Mouse (Mus musculus): ENCODE data around the gene Adamts12.
A peak's percentile ranks its signal among the peaks of the same experiment; 100 is the strongest.

Adamts12 gene

DNA sequence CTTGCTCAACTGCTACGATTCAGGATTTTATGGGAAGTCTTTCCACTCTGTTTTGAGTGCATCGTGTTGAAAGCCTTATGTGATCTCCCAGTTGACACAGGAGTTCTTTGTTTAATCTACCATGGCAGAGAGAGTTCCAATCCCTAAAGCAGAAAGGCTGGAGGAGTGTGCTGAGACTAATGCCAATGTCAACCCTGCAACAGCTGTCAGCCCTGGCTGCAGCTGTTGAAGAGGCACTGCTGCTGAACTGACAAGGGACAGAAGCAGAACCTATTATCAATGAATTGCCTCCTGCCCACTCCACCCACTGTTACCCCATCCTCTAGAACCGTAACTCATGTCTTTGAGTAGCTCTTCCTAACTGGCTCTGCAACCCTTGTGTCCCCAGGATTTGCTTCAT lies 101.3 kb downstream of the Adamts12 start:
- DNase-seq = peak; percentile 10

GRCm38 (mm10) chr15:11173884-11174470 lies 109.4 kb downstream of the Adamts12 start:
- no peak for DNase-seq

DNA sequence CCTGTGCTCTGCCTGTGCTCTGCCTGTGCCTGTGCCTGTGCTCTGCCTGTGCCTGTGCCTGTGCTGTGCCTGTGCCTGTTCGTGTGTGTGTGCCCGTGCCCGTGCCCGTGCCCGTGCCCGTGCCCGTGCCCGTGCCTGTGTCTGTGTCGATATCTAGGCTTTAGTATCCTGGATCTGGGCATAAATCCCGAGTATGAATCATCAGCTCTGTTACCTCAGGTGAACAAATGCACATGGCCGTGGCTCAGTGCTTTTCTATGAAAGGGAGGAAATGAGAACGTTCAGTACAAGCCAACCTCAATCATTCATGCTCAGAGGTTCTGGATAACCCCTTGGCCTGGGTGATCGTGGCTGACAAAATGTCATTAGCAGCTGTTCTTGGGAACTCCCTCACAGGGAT lies 110.3 kb downstream of the Adamts12 start:
- no peak for DNase-seq

GRCm38 (mm10) chr15:11177448-11177847 lies 112.9 kb downstream of the Adamts12 start:
- DNase-seq = no peak

DNA sequence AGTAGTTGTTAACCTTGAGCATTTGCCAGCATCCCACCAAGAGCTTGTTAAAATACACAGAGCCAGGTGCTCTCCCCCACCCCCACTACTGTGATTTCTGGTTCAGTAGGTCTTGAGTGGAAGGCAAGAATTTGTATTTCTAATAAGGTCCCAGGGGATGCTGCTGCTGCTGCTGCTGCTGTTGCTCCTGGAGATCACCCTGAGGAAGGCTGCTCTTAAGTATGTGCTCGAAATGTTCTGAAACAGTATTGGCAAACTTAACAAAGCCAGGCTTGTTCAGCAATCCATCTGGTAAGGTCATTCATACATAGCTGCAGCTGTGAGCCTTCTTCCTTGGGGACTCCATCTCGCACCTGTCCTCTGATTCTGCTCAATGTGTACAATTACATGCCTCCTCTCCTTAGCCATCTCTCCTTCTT lies 115.2 kb downstream of the Adamts12 start:
- DNase-seq = no peak

DNA sequence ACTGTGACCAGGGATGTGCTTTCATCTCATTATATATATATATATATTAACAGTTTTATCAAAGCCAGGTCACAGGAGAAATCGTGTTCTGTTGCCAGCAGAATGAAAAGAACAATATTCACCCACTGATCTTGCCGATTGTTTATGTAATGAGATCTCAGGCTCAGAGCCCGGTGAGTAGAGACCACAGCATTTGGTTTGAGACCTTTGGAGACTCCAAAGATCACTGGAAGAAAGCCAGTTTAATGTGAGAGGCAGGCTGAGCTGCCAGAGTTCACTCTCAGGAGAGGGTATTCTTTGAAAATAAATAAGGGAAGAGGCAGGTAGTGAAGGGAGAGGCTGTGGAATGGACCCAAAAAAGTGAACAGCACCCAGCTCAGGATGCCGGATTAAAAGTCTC lies 122.1 kb downstream of the Adamts12 start:
- no peak for DNase-seq

GRCm38 (mm10) chr15:11190447-11190846 lies 125.9 kb downstream of the Adamts12 start:
- no peak for DNase-seq

GRCm38 (mm10) chr15:11192762-11193161 lies 128.2 kb downstream of the Adamts12 start:
- no peak for DNase-seq

DNA sequence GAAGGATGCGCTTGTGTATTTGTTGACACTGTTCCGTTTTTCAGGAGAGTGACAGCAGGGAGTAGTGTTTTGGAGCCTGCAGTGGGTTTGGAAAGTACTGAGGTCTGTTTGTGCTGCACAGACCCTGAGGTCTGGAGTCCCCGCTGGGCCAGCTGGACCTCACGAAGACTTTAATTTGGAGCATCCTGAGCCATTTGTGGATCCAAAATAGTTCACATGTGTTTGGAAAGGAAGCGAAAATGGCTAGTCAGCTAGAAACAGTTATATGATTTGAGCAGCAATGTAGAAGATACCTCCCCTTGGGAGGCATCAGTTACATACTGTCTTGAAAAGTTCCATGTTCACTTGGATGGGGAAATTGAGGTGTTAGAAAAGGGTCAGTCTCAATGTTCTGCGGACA lies 132.5 kb downstream of the Adamts12 start:
- DNase-seq = peak; percentile 17

DNA sequence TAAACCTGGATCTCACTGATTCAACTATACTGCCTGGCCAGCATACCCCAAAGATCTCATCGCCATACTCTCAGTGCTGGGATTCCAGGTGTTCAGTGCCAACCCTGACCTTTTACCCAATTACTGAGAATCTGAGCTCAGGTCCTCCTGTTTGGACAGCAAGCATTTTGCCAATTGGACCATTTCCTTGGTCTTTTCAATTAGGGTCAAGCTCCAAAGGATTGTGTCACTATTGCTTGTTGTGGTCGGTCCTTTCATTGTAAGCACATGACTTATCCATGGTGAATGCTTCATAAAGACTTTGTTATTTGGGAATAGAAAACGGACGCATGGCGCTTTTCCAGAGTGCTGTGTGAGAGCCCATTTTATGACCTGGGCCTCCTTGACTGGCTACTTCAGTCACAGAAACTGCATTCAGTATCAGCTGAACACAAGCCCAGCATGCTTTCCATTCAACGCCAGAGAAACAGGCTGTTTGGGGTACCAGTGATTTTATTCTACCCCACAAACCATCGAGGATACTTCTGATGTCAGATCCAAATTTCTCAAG lies 133.7 kb downstream of the Adamts12 start:
- no peak for DNase-seq

GRCm38 (mm10) chr15:11203084-11203483 lies 138.5 kb downstream of the Adamts12 start:
- no peak for DNase-seq

GRCm38 (mm10) chr15:11204934-11205333 lies 140.3 kb downstream of the Adamts12 start:
- DNase-seq = no peak

DNA sequence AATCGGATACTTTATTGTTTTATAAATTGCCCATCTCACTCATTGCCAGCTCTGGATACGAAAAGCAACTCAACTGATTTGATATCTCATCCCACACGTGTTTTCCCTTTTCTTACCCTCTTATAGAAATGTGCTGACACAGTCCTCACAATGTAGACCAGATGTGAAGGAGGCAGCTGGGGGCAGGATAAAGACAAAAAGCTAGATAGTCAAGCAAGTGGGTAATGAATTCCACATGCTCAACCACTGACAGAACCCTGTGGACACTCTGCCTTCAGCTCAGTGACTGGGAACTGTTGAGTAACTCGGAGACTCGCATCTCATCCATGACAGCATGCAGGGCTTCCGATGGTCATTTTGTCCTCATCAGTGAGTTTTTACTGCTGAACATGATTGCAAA lies 146.4 kb downstream of the Adamts12 start:
- DNase-seq = no peak

GRCm38 (mm10) chr15:11233906-11234632 lies 169.5 kb downstream of the Adamts12 start:
- DNase-seq = no peak

GRCm38 (mm10) chr15:11240406-11240805 lies 175.8 kb downstream of the Adamts12 start:
- no peak for DNase-seq

- DNase-seq = no peak
Measured at GRCm38 (mm10) chr15:11241288-11241687, 176.7 kb downstream of the Adamts12 start.

DNA sequence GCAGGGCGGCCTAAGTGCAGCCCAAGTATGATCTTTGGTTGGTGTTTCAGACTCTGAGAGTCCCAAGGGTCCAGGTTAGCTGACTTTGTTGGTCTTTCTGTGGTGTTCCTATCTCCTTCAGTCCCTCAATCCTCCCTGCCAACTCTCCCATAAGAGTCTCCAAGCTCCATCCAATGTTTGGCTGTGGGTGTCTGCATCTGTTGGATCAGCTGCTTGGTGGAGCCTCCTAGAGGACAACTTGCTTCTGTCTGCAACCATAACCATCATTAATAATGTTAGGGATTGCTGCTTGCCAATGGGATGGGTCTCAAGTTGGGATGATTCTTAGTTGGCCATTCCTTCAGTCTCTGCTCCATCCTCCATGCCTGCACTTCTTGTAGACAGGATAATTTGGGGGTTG lies 181.8 kb downstream of the Adamts12 start:
- DNase-seq = no peak

DNA sequence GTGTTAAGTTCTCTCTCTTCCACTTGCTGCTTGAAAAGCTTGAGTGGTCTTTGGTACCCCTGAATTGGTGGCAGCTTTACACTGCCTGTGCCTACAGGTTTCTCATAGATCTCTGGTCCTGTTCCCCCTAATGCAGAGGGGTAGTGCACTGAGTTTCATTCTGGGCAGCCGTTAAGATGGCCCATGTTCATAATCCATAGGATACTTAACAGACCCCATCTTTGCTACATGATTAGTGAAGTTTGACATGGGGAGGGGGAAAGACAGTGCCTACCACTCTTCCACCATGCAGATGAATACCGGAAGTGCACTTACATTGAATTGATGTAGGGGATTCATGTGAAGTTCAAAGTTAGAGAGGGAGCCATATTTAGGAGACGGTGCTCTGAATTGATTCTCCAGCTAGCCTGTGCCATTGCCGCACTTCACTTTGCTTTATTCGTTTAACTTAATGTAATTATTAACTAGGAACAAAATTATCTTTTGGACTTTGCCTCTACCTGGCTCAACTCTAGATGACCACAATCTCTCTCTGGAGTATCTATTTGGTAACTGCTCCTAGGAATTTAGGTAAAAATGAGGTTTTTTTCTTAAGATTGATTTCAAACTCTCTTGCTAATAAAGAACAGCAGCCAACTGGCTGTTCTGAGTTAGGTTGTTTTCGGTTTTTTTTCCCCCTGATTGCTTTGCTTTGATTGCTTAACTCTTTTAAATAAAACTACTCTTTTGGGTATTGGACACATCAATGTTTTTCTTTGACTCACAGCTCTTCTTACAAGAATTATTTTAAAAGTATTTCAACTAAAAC lies 214.9 kb downstream of the Adamts12 start:
- DNase-seq = no peak

GRCm38 (mm10) chr15:11280689-11281264 lies 216.2 kb downstream of the Adamts12 start:
- no peak for DNase-seq

DNA sequence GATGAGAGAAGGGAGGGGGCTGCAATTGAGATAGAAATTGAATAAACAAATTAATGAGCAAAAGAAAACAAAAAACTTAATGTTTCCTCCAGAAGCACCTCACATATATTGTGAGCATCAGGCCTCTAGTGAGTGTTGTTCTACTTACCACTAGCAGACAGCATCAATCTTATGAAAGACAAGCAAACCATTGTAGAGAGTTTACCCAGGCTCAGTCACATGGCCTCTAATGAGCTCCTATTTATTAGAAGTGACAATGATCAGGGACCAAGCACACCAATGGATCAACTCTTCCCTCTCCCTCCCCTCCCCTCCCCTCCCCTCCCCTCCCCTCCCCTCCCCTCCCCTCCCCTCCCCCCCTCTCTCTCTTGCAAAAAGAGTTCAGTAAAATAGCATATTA lies 218.6 kb downstream of the Adamts12 start:
- DNase-seq = no peak

DNA sequence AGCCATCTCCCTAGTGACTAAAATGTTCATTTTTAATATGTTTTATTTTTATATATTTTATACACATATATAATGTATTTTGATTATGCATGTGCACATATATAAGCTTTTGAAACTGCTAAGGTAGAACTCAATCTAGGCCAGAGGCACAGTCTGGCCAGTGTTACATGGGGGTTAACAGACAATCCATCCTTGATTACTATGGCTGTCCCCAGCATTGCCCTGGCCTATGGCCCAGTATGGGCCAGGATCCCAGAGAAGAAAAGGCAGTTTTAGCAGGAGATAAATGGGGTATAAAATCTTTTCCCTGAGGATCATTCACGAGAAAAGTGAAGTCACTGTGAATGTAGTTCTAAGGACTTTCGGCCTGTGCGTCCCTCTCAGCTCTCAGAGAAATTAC lies 223.2 kb downstream of the Adamts12 start:
- DNase-seq = no peak

DNA sequence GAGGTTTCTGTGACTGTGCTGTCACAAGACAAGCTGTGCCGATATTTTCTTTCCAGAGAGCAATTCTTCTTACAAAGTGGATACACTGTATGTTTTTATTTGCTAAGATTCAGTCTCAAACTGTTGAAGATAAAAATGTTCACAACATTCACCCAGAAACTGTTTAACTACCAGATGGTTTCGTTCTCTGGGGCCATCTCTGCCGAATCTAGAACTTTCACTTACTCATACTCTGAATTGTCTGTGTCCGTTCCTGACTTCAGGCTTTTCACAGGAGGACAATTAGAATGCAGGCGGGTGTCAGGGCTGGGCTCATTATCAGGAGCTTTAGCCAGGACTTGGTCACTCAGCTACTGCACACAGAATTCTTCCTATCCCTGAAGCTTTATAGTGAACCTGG lies 227.7 kb downstream of the Adamts12 start:
- DNase-seq = no peak

DNA sequence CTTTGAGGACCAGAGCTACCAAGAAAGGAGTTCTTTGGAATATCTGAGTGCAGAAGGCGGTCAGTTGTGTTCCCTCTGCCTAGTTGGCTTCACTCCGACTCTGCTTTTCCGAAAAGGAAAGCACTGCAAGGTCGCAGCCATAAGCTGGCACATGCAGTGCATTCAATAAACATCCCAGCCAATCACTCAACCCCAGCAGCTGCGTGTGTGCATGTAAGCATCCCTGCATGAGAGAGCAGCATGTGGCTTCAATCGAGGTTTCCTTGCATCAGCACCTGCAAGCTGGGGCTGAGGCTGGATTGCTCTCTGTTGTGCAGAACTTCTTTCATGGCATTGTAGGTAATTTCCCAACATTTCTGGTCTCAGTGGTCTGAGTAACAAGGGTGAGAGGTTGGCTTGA lies 230.4 kb downstream of the Adamts12 start:
- no peak for DNase-seq

All from kidney, postnatal 10 days (tissue).